Mouse (Mus musculus): ENCODE data around the gene Ccdc28b. TPM values are rescaled to one million over a fixed set of nuclear protein-coding genes. Genes with fewer than 3 reads are reported as not detected.

Gene Ccdc28b
- total and polyA plus RNA-seq, 2 experiments from 2014 or later, result 55.1 to 58.0 TPM

DNA sequence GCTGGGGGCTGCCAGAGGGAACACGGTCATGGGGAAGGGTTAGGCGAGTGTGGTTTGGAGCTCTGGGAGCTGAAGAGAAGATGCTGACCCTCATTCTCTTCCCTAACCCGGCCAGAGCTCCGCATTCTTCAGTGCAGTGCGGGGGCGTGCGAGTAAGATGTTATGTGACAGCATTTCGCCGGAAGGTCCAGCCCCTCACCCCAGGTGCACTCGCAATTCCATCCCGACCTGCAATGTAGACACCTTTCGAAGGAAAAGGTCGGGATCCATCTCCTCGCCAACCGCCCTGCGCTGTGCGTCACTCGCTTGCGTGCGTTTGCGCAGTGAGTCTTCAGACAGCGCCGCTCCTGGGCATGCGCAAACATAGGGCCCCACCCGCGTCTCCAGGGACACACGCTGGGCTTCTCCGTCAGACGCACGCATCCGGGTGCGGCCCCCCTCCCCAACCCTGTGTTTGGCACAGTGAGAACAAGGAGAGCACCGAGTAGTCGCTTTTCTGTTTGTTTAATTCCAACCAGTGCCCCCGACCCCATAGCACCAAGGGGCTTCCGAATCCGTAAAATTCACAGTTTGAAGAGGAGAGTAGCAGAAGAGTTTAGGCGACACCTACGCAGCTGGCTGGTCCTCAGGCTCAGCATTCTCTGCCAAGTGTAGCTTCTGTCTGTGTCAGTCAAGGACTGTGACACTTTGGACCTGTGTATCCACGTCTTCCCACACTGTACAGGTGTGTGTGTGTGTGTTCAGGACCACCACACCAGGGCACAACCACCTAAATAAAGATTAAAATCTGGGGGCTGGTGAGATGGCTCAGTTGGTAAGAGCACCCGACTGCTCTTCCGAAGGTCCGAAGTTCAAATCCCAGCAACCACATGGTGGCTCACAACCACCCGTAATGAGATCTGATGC is 4.7 kb downstream of the Ccdc28b start, which contains the start of gene Iqcc:
Gene Iqcc, minus strand, starts transcription at position 314 of the 906 bp plus-strand sequence.
- H3K4me2 ChIP-seq (ENCODE audit: low read depth, low read length), result peak within 1 kb of the TSS; percentile 85
- H3K4me1 ChIP-seq (ENCODE audit: control insufficient read depth, insufficient read depth), result peaks cover 30% of the 10 kb centered on the region
- peaks cover 20% of the 10 kb centered on the region for H3K36me3 ChIP-seq (replicated peaks; ENCODE audit: control insufficient read depth, insufficient read depth, low read length)
- peak within 1 kb of the TSS; percentile 58 for H3K4me3 ChIP-seq (ENCODE audit: low read depth, low read length)
- no peaks in the 10 kb centered on the region for H3K9me3 ChIP-seq (replicated peaks; ENCODE audit: control insufficient read depth, low read length)
- ATAC-seq (ENCODE audit: insufficient read depth, low read depth) (peak; percentile 86), DNase-seq (ENCODE audit: low spot score) (peak; percentile 92)
- TF ChIP-seq CTCF (IDR thresholded peaks at IDR 0.05; ENCODE audit: low read depth) (no peak), EP300 (IDR thresholded peaks at IDR 0.05; ENCODE audit: low read depth) (no peak)
- WGBS, result 4% methylated on average over 43 of the region's 44 CpGs
- H3K27me3 ChIP-seq (ENCODE audit: control insufficient read depth, insufficient read depth, low read length), result no peaks in the 10 kb centered on the region
- H3K27ac ChIP-seq (ENCODE audit: low read depth), result peak within 1 kb of the TSS; percentile 85
- peak within 1 kb of the TSS; percentile 64 for H3K9ac ChIP-seq (replicated peaks; ENCODE audit: low read depth, low read length)

DNA sequence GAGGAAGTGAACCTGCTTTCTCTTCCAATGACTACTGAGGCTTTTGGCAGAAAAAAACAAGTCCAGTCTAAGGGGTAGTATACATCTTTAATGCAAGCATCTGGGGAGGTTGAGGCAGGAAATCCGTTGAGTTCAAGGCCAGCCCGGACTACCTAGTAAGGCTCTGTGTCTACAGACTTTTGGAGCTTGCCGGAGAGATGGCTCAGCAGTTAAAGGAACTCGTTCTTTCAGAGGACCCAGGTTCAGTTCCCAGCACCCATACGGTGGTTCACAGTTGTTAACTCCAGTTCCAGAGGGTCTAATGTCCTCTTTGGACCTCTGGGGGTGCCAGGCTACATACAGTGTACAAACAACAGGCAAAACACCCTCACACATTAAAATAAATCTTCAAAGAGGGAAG is 5.7 kb downstream of the Ccdc28b start:
- ATAC-seq (ENCODE audit: insufficient read depth, low read depth) (no peak), DNase-seq (ENCODE audit: low spot score) (no peak)
- Histone ChIP-seq H3K4me3 (ENCODE audit: low read depth, low read length) (peak overlapping the region; percentile 58), H3K4me1 (ENCODE audit: control insufficient read depth, insufficient read depth) (peaks cover 32% of the 10 kb centered on the region), H3K27me3 (ENCODE audit: control insufficient read depth, insufficient read depth, low read length) (no peaks in the 10 kb centered on the region), H3K36me3 (replicated peaks; ENCODE audit: control insufficient read depth, insufficient read depth, low read length) (peaks cover 20% of the 10 kb centered on the region), H3K4me2 (ENCODE audit: low read depth, low read length) (peak overlapping the region; percentile 85), H3K9me3 (replicated peaks; ENCODE audit: control insufficient read depth, low read length) (no peaks in the 10 kb centered on the region), H3K9ac (replicated peaks; ENCODE audit: low read depth, low read length) (peak overlapping the region; percentile 64; the same call in 1 of the 2 replicates), H3K27ac (ENCODE audit: low read depth) (peak overlapping the region; percentile 85)
- 96% methylated on average over 5 of the region's 5 CpGs for WGBS
- no peak for TF ChIP-seq EP300 (IDR thresholded peaks at IDR 0.05; ENCODE audit: low read depth)
- no peak for TF ChIP-seq CTCF (IDR thresholded peaks at IDR 0.05; ENCODE audit: low read depth)

DNA sequence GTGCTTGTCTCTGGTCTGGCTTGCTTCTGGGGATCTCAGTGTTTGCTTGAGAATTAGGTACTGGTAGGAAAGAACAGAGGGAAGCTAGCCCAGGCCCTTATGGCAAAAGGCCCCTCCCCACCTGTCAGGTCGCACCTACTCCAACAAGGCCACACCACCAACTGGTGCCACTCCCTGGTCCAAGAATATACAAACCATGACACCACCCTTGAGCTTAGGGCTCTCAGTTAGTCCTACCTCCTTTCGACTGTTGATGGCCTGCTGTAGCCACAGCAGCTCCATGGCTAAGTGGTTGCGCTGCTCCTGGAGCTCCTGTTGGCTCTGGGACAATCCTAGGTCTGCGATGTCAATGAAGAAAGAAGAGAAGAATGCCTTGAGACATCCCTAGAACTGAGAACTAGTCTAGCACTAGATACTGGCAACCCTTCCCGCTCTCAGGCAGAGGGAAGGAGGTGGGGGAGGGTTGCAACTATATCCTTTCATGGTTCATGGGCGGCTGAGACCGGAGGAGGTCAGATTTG is 6.6 kb downstream of the Ccdc28b start:
- no peak overlapping the region for H3K4me2 ChIP-seq (ENCODE audit: low read depth, low read length)
- peaks cover 24% of the 10 kb centered on the region for H3K4me1 ChIP-seq (ENCODE audit: control insufficient read depth, insufficient read depth)
- H3K4me3 ChIP-seq (ENCODE audit: low read depth, low read length), result no peak overlapping the region
- TF ChIP-seq EP300 (IDR thresholded peaks at IDR 0.05; ENCODE audit: low read depth) (no peak), CTCF (IDR thresholded peaks at IDR 0.05; ENCODE audit: low read depth) (no peak)
- no peak overlapping the region for H3K27ac ChIP-seq (ENCODE audit: low read depth)
- no peak for ATAC-seq (ENCODE audit: insufficient read depth, low read depth)
- H3K36me3 ChIP-seq (replicated peaks; ENCODE audit: control insufficient read depth, insufficient read depth, low read length), result peaks cover 20% of the 10 kb centered on the region
- H3K9ac ChIP-seq (replicated peaks; ENCODE audit: low read depth, low read length), result no peak overlapping the region
- DNase-seq (ENCODE audit: low spot score), result no peak
- WGBS, result 92% methylated on average over 7 of the region's 7 CpGs
- H3K27me3 ChIP-seq (ENCODE audit: control insufficient read depth, insufficient read depth, low read length), result no peaks in the 10 kb centered on the region
- no peaks in the 10 kb centered on the region for H3K9me3 ChIP-seq (replicated peaks; ENCODE audit: control insufficient read depth, low read length)

DNA sequence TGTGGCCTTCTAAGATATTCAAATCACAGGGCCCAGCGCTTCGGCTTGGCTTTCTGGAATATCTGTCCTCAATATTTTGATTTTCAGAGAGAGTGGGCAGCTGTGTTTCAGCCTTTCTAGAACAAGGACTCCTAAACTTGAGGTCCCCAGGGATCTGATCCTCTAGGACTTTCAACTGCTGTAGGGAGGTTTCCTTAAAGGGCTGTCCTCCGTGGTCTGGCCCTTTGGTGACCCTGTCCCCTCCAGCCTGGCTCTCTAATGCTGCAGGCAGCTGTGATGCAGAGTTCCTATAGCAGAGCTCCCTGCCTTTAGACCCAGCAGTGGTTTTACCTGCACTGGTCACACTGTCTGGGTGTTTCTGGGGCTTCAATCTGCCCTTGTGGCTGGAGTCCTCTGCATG is 7.1 kb downstream of the Ccdc28b start:
- peaks cover 20% of the 10 kb centered on the region for H3K36me3 ChIP-seq (replicated peaks; ENCODE audit: control insufficient read depth, insufficient read depth, low read length)
- H3K9ac ChIP-seq (replicated peaks; ENCODE audit: low read depth, low read length), result no peak overlapping the region
- 88% methylated on average over 3 of the region's 3 CpGs for WGBS
- H3K9me3 ChIP-seq (replicated peaks; ENCODE audit: control insufficient read depth, low read length), result no peaks in the 10 kb centered on the region
- H3K27me3 ChIP-seq (ENCODE audit: control insufficient read depth, insufficient read depth, low read length), result no peaks in the 10 kb centered on the region
- DNase-seq (ENCODE audit: low spot score) (no peak), ATAC-seq (ENCODE audit: insufficient read depth, low read depth) (no peak)
- peaks cover 19% of the 10 kb centered on the region for H3K4me1 ChIP-seq (ENCODE audit: control insufficient read depth, insufficient read depth)
- no peak for TF ChIP-seq EP300 (IDR thresholded peaks at IDR 0.05; ENCODE audit: low read depth)
- TF ChIP-seq CTCF (IDR thresholded peaks at IDR 0.05; ENCODE audit: low read depth), result no peak
- no peak overlapping the region for H3K4me2 ChIP-seq (ENCODE audit: low read depth, low read length)
- no peak overlapping the region for H3K4me3 ChIP-seq (ENCODE audit: low read depth, low read length)
- H3K27ac ChIP-seq (ENCODE audit: low read depth), result no peak overlapping the region

DNA sequence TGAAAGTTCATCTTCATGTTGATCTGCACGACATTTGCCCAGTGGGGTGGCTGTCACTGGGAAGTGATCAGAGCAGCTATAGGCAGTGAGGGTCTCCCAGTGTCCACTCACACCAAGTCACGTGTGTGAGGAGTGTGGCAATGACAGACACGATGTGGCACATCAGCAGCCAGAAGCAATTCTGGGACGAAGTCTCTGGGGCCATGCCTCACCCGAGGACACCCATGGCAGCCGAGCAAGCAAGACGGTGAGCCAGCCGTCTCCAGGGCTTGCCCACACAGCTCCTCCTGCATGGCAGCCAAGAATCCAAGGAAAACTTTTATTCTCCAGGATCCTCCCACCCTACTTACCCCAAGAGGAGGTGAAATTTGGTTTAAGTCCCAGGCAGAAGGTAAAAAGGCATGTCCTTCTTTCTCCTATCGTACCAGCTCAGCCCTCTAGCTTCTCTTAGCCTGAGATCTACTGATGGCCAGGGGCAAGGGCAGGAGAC is 7.9 kb downstream of the Ccdc28b start:
- peaks cover 19% of the 10 kb centered on the region for H3K4me1 ChIP-seq (ENCODE audit: control insufficient read depth, insufficient read depth)
- H3K27ac ChIP-seq (ENCODE audit: low read depth), result no peak overlapping the region
- no peak for TF ChIP-seq EP300 (IDR thresholded peaks at IDR 0.05; ENCODE audit: low read depth)
- no peak for TF ChIP-seq CTCF (IDR thresholded peaks at IDR 0.05; ENCODE audit: low read depth)
- ATAC-seq (ENCODE audit: insufficient read depth, low read depth), result no peak
- H3K4me3 ChIP-seq (ENCODE audit: low read depth, low read length), result no peak overlapping the region
- H3K4me2 ChIP-seq (ENCODE audit: low read depth, low read length), result no peak overlapping the region
- H3K36me3 ChIP-seq (replicated peaks; ENCODE audit: control insufficient read depth, insufficient read depth, low read length), result peaks cover 19% of the 10 kb centered on the region
- no peaks in the 10 kb centered on the region for H3K9me3 ChIP-seq (replicated peaks; ENCODE audit: control insufficient read depth, low read length)
- H3K9ac ChIP-seq (replicated peaks; ENCODE audit: low read depth, low read length), result no peak overlapping the region
- WGBS, result 85% methylated on average over 9 of the region's 9 CpGs
- DNase-seq (ENCODE audit: low spot score), result no peak
- no peaks in the 10 kb centered on the region for H3K27me3 ChIP-seq (ENCODE audit: control insufficient read depth, insufficient read depth, low read length)

Data from heart, postnatal 0 days (tissue).